Mouse (Mus musculus) E14TG2a.4 (cell line): ENCODE results near the gene Fam193a.

Experiments used
- CTCF ChIP-seq: conservative IDR thresholded peaks from 2 replicates; pipeline ENCODE4 v1.5.1; 2014; ENCODE audit warnings: low read length
- NANOG ChIP-seq: IDR thresholded peaks from 2 replicates; pipeline ENCODE4 v1.6.1; 2014; ENCODE audit warnings: borderline replicate concordance, low read length, mixed read lengths
- POU5F1 ChIP-seq: IDR thresholded peaks from 2 replicates; pipeline ENCODE4 v1.6.1; 2014; ENCODE audit warnings: low read length, borderline replicate concordance

- TF ChIP-seq CTCF, result no peak
- TF ChIP-seq NANOG, result no peak
- no peak for TF ChIP-seq POU5F1
Observed at GRCm38 (mm10) chr5:34340246-34340645, 29.5 kb upstream of the Fam193a start.
